Mouse (Mus musculus) large intestine, adult 2 months (tissue): ENCODE results near the gene Dna2. TPM values are rescaled to one million over a fixed set of nuclear protein-coding genes. Genes with fewer than 3 reads are reported as not detected.

ENCODE experiments used
- DNase-seq: peaks from one replicate; pipeline ENCODE4 v3.0.0-alpha.2; 2012; ENCODE audit warnings: low read depth, low spot score
- WGBS: fragments of 180-500 bp; shearing (Covaris S2); methylation state at CpG from one replicate; pipeline ENCODE4 v1.1.7; 2018; 5-methylcytosine and 5-hydroxymethylcytosine counted together
- polyA plus RNA-seq: library from polyadenylated mRNA; depleted of rRNA; stranded (reverse); fragments of >200 nt; gene quantifications from 2 replicates; pipeline ENCODE4 v1.2.3, GENCODE M21; 2012

The Dna2 gene
- polyA plus RNA-seq, 1 experiment, result 6.2 TPM

- 13% methylated on average over 10 of the region's 10 CpGs for WGBS
- no peak for DNase-seq
These were observed 32.8 kb downstream of the Dna2 start for GRCm38 (mm10) chr10:62979667-62980038.

- under 1% methylated on average over 77 of the region's 77 CpGs for WGBS
- no peak for DNase-seq
These were observed 33.5 kb downstream of the Dna2 start, which contains the start of gene Rufy2 for GRCm38 (mm10) chr10:62980039-62980954. Rufy2 (plus strand) TSS chr10:62980223.

- DNase-seq, result no peak
- 66% methylated on average over 11 of the region's 11 CpGs for WGBS
These were observed 37.2 kb downstream of the Dna2 start for GRCm38 (mm10) chr10:62984072-62984471.

- no peak for DNase-seq
These were observed 37.7 kb downstream of the Dna2 start for GRCm38 (mm10) chr10:62984495-62984894.

GRCm38 (mm10) chr10:62987341-62987740 is 40.5 kb downstream of the Dna2 start:
- WGBS, result 33% methylated on average over 3 of the region's 3 CpGs
- no peak for DNase-seq

More at GRCm38 (mm10) chr10:62984495-62984894, 37.7 kb downstream of the Dna2 start:
- WGBS, result 75% methylated on average over 6 of the region's 6 CpGs

- no peak for DNase-seq
- 96% methylated on average over 15 of the region's 15 CpGs for WGBS
These were observed 43.8 kb downstream of the Dna2 start for GRCm38 (mm10) chr10:62990636-62991035.

- DNase-seq, result no peak
- 50% methylated on average over 6 of the region's 9 CpGs for WGBS
These were observed 47.2 kb downstream of the Dna2 start for GRCm38 (mm10) chr10:62993991-62994390.

- DNase-seq, result no peak
- 78% methylated on average over 9 of the region's 9 CpGs for WGBS
These were observed 53.8 kb downstream of the Dna2 start for GRCm38 (mm10) chr10:63000584-63000983.

- 81% methylated on average over 9 of the region's 9 CpGs for WGBS
- no peak for DNase-seq
These were observed 56.4 kb downstream of the Dna2 start for GRCm38 (mm10) chr10:63003252-63003651.

GRCm38 (mm10) chr10:63004556-63004955 is 57.7 kb downstream of the Dna2 start:
- no peak for DNase-seq
- 92% methylated on average over 9 of the region's 9 CpGs for WGBS

- DNase-seq, result no peak
- 33% methylated on average over 3 of the region's 3 CpGs for WGBS
These were observed 61.4 kb downstream of the Dna2 start for GRCm38 (mm10) chr10:63008193-63008592.

GRCm38 (mm10) chr10:63010268-63010667 is 63.4 kb downstream of the Dna2 start:
- 71% methylated on average over 4 of the region's 4 CpGs for WGBS
- DNase-seq, result no peak

GRCm38 (mm10) chr10:63011556-63011955 is 64.7 kb downstream of the Dna2 start:
- no peak for DNase-seq
- WGBS, result 88% methylated on average over 6 of the region's 6 CpGs

GRCm38 (mm10) chr10:63013476-63013875 is 66.7 kb downstream of the Dna2 start:
- WGBS, result 65% methylated on average over 3 of the region's 3 CpGs
- DNase-seq, result no peak

GRCm38 (mm10) chr10:63014168-63014567 is 67.3 kb downstream of the Dna2 start:
- no peak for DNase-seq
- WGBS, result 92% methylated on average over 9 of the region's 9 CpGs

- 81% methylated on average over 6 of the region's 6 CpGs for WGBS
- DNase-seq, result no peak
These were observed 72.5 kb downstream of the Dna2 start for GRCm38 (mm10) chr10:63019304-63019703.

GRCm38 (mm10) chr10:63021702-63022101 is 74.9 kb downstream of the Dna2 start:
- DNase-seq, result no peak
- 21% methylated on average over 4 of the region's 4 CpGs for WGBS

- WGBS, result under 1% methylated on average over 27 of the region's 27 CpGs
- DNase-seq, result no peak
These were observed 75.8 kb downstream of the Dna2 start for GRCm38 (mm10) chr10:63022541-63023120.

GRCm38 (mm10) chr10:63023121-63023748 is 76.4 kb downstream of the Dna2 start:
- DNase-seq, result no peak
- under 1% methylated on average over 68 of the region's 68 CpGs for WGBS
